Mouse (Mus musculus) CD4-positive, CD25-positive, alpha-beta regulatory T cell, adult 2 months (primary cell): ENCODE measurements around the gene Ccdc163.
A peak's percentile ranks its signal among the peaks of the same experiment; 100 is the strongest.

Experiments used
- DNase-seq: peaks from one replicate; pipeline ENCODE4 v3.0.0-alpha.2; 2012; ENCODE audit warnings: low read depth, low spot score

Gene Ccdc163

GRCm38 (mm10) chr4:116703804-116704203, 4.5 kb upstream of the Ccdc163 start:
- peak; percentile 88 for DNase-seq

GRCm38 (mm10) chr4:116707666-116708065, 643 bp upstream of the Ccdc163 start:
- DNase-seq = no peak

- DNase-seq = peak; percentile 28
These were observed 582 bp downstream of the Ccdc163 start for GRCm38 (mm10) chr4:116708791-116709390.

- no peak for DNase-seq
These were observed 1.8 kb downstream of the Ccdc163 start for GRCm38 (mm10) chr4:116710154-116710553.

GRCm38 (mm10) chr4:116712536-116712935, 4.2 kb downstream of the Ccdc163 start:
- no peak for DNase-seq

- peak; percentile 86 for DNase-seq
These were observed 11.1 kb downstream of the Ccdc163 start for GRCm38 (mm10) chr4:116719396-116719795.

GRCm38 (mm10) chr4:116720343-116721097, 12.2 kb downstream of the Ccdc163 start, which contains the start of gene Tesk2:
TSS of gene Tesk2 (plus strand) at chr4:116720948.
- peak; percentile 96 for DNase-seq

- DNase-seq = no peak
These were observed 12.9 kb downstream of the Ccdc163 start for GRCm38 (mm10) chr4:116721098-116721628.

- DNase-seq = no peak
These were observed 13.9 kb downstream of the Ccdc163 start for GRCm38 (mm10) chr4:116722230-116722629.

GRCm38 (mm10) chr4:116725444-116725843, 17.1 kb downstream of the Ccdc163 start:
- DNase-seq = no peak

- no peak for DNase-seq
These were observed 19.1 kb downstream of the Ccdc163 start for GRCm38 (mm10) chr4:116727401-116727800.

GRCm38 (mm10) chr4:116729532-116729931, 21.2 kb downstream of the Ccdc163 start:
- DNase-seq = no peak

GRCm38 (mm10) chr4:116731077-116731476, 22.8 kb downstream of the Ccdc163 start:
- DNase-seq = no peak

GRCm38 (mm10) chr4:116732355-116732754, 24.0 kb downstream of the Ccdc163 start:
- DNase-seq = no peak

- peak; percentile 27 for DNase-seq
These were observed 26.7 kb downstream of the Ccdc163 start for GRCm38 (mm10) chr4:116734996-116735395.

- no peak for DNase-seq
These were observed 30.9 kb downstream of the Ccdc163 start for GRCm38 (mm10) chr4:116738972-116739751.

- DNase-seq = no peak
These were observed 41.4 kb downstream of the Ccdc163 start for GRCm38 (mm10) chr4:116749750-116750149.

- DNase-seq = no peak
These were observed 53.6 kb downstream of the Ccdc163 start for GRCm38 (mm10) chr4:116761914-116762313.

GRCm38 (mm10) chr4:116764001-116764400, 55.7 kb downstream of the Ccdc163 start:
- DNase-seq = no peak

GRCm38 (mm10) chr4:116768510-116768909, 60.2 kb downstream of the Ccdc163 start:
- no peak for DNase-seq

GRCm38 (mm10) chr4:116769060-116769459, 60.8 kb downstream of the Ccdc163 start:
- no peak for DNase-seq

GRCm38 (mm10) chr4:116776391-116776790, 68.1 kb downstream of the Ccdc163 start:
- no peak for DNase-seq
